Mouse (Mus musculus) heart, embryonic 11.5 days (tissue): ENCODE measurements at regions not wholly inside any gene's neighbourhood (a gene's known extent, or its start where the extent isn't known, plus 50 kb on each side); places are given as distances from the start of the nearest gene placed in this dataset.

Experiments
- ATAC-seq: fragments of 200-750 bp; cut with Nextera tagmentation; replicated peaks from 2 replicates; pipeline ENCODE4 v1.8.0; 2017; ENCODE audit warnings: moderate library complexity; ENCODE audit not compliant: insufficient number of reproducible peaks, low FRiP score, low TSS enrichment
- H3K27ac ChIP-seq: fragments of 300-500 bp; sonication (generic); 2 replicates; pipeline ENCODE4 v1.5.1; 2014; ENCODE audit warnings: mild to moderate bottlenecking, low read depth, low read length
- H3K27me3 ChIP-seq: fragments of 300-500 bp; sonication (generic); 2 replicates; pipeline ENCODE4 v1.6.1; 2014; ENCODE audit warnings: mild to moderate bottlenecking, low read length, mixed read lengths; ENCODE audit not compliant: control insufficient read depth, insufficient read depth
- H3K36me3 ChIP-seq: fragments of 300-500 bp; sonication (generic); 2 replicates; pipeline ENCODE4 v1.6.1; 2014; ENCODE audit warnings: mild to moderate bottlenecking, low read length, moderate library complexity, mixed read lengths; ENCODE audit not compliant: control insufficient read depth, insufficient read depth
- H3K4me1 ChIP-seq: fragments of 300-500 bp; sonication (generic); 2 replicates; pipeline ENCODE4 v1.6.1; 2014; ENCODE audit warnings: low read length; ENCODE audit not compliant: control insufficient read depth, insufficient read depth
- H3K4me2 ChIP-seq: fragments of 300-500 bp; sonication (generic); 2 replicates; pipeline ENCODE4 v1.6.1; 2014; ENCODE audit warnings: mild to moderate bottlenecking, moderate library complexity
- H3K4me3 ChIP-seq: fragments of 300-500 bp; sonication (generic); 2 replicates; pipeline ENCODE4 v1.5.1; 2014; ENCODE audit warnings: low read depth, low read length
- H3K9ac ChIP-seq: fragments of 300-500 bp; sonication (generic); 2 replicates; pipeline ENCODE4 v1.6.1; 2014; ENCODE audit warnings: mild to moderate bottlenecking, low read depth, low read length, moderate library complexity
- H3K9me3 ChIP-seq: fragments of 300-500 bp; sonication (generic); replicated peaks from 2 replicates; pipeline ENCODE4 v1.6.1; 2016; ENCODE audit warnings: low read length; ENCODE audit not compliant: control insufficient read depth
- WGBS: fragments of 180-500 bp; shearing (Covaris S2); extraction: QIAGEN DNeasy Blood & Tissue Kit; methylation state at CpG from one replicate; pipeline ENCODE4 v1.1.7; 2014; ENCODE audit not compliant: insufficient replicate concordance; 5-methylcytosine and 5-hydroxymethylcytosine counted together

- 73% methylated on average over 5 of the region's 5 CpGs for WGBS
- no peaks in the 10 kb centered on the region for H3K27me3 ChIP-seq
- H3K27ac ChIP-seq, result no peak overlapping the region
- no peak overlapping the region for H3K4me2 ChIP-seq
- H3K9ac ChIP-seq, result no peak overlapping the region
- H3K36me3 ChIP-seq, result no peaks in the 10 kb centered on the region
- H3K4me3 ChIP-seq, result no peak overlapping the region
- no peaks in the 10 kb centered on the region for H3K4me1 ChIP-seq
- no peak for ATAC-seq
- no peaks in the 10 kb centered on the region for H3K9me3 ChIP-seq
These were observed 896.6 kb upstream of the Lrrc6 start for GRCm38 (mm10) chr15:67397269-67397668.

GRCm38 (mm10) chr15:67395114-67395513, 894.4 kb upstream of the Lrrc6 start:
- Histone ChIP-seq H3K9me3 (no peaks in the 10 kb centered on the region), H3K9ac (no peak overlapping the region), H3K4me2 (no peak overlapping the region), H3K27me3 (no peaks in the 10 kb centered on the region), H3K27ac (no peak overlapping the region), H3K36me3 (no peaks in the 10 kb centered on the region), H3K4me1 (no peaks in the 10 kb centered on the region), H3K4me3 (no peak overlapping the region)
- no peak for ATAC-seq
- 80% methylated on average over 1 of the region's 1 CpGs for WGBS

GRCm38 (mm10) chr15:67391918-67392317, 891.2 kb upstream of the Lrrc6 start:
- no peak overlapping the region for H3K27ac ChIP-seq
- no peaks in the 10 kb centered on the region for H3K36me3 ChIP-seq
- 80% methylated on average over 5 of the region's 5 CpGs for WGBS
- no peak overlapping the region for H3K4me3 ChIP-seq
- no peaks in the 10 kb centered on the region for H3K4me1 ChIP-seq
- H3K9me3 ChIP-seq, result no peaks in the 10 kb centered on the region
- ATAC-seq, result no peak
- H3K9ac ChIP-seq, result no peak overlapping the region
- no peak overlapping the region for H3K4me2 ChIP-seq
- no peaks in the 10 kb centered on the region for H3K27me3 ChIP-seq

GRCm38 (mm10) chr15:67388514-67388913, 887.8 kb upstream of the Lrrc6 start:
- ATAC-seq, result no peak
- Histone ChIP-seq H3K36me3 (no peaks in the 10 kb centered on the region), H3K27ac (no peak overlapping the region), H3K27me3 (no peaks in the 10 kb centered on the region), H3K9me3 (no peaks in the 10 kb centered on the region), H3K4me3 (no peak overlapping the region), H3K4me2 (no peak overlapping the region), H3K9ac (no peak overlapping the region), H3K4me1 (no peaks in the 10 kb centered on the region)
- WGBS, result 69% methylated on average over 8 of the region's 8 CpGs

GRCm38 (mm10) chr15:67386896-67387295, 886.2 kb upstream of the Lrrc6 start:
- Histone ChIP-seq H3K36me3 (no peaks in the 10 kb centered on the region), H3K9me3 (no peaks in the 10 kb centered on the region), H3K27me3 (no peaks in the 10 kb centered on the region), H3K4me3 (no peak overlapping the region), H3K4me1 (no peaks in the 10 kb centered on the region), H3K27ac (no peak overlapping the region), H3K9ac (no peak overlapping the region), H3K4me2 (no peak overlapping the region)
- no peak for ATAC-seq

GRCm38 (mm10) chr15:67373599-67373998, 872.9 kb upstream of the Lrrc6 start:
- H3K4me1 ChIP-seq, result no peaks in the 10 kb centered on the region
- H3K27me3 ChIP-seq, result no peaks in the 10 kb centered on the region
- no peak overlapping the region for H3K4me3 ChIP-seq
- no peak overlapping the region for H3K9ac ChIP-seq
- no peak overlapping the region for H3K4me2 ChIP-seq
- no peaks in the 10 kb centered on the region for H3K9me3 ChIP-seq
- no peak for ATAC-seq
- WGBS, result 85% methylated on average over 4 of the region's 4 CpGs
- no peaks in the 10 kb centered on the region for H3K36me3 ChIP-seq
- no peak overlapping the region for H3K27ac ChIP-seq

- 70% methylated on average over 8 of the region's 8 CpGs for WGBS
- Histone ChIP-seq H3K4me2 (no peak overlapping the region), H3K9ac (no peak overlapping the region), H3K27ac (no peak overlapping the region), H3K27me3 (no peaks in the 10 kb centered on the region), H3K4me1 (no peaks in the 10 kb centered on the region), H3K9me3 (no peaks in the 10 kb centered on the region), H3K36me3 (no peaks in the 10 kb centered on the region), H3K4me3 (no peak overlapping the region)
- no peak for ATAC-seq
These were observed 872.3 kb upstream of the Lrrc6 start for GRCm38 (mm10) chr15:67373030-67373429.

- 68% methylated on average over 4 of the region's 4 CpGs for WGBS
- Histone ChIP-seq H3K4me3 (no peak overlapping the region), H3K9me3 (no peaks in the 10 kb centered on the region), H3K36me3 (no peaks in the 10 kb centered on the region), H3K27ac (no peak overlapping the region), H3K9ac (no peak overlapping the region), H3K4me1 (peaks cover 10% of the 10 kb centered on the region; the same call in 1 of the 2 replicates), H3K4me2 (no peak overlapping the region), H3K27me3 (no peaks in the 10 kb centered on the region)
- no peak for ATAC-seq
These were observed 863.5 kb upstream of the Lrrc6 start for GRCm38 (mm10) chr15:67364099-67364756.

GRCm38 (mm10) chr15:67361012-67361571, 860.4 kb upstream of the Lrrc6 start:
- peak; percentile 56; the same call in 1 of the 2 replicates for ATAC-seq
- Histone ChIP-seq H3K4me3 (no peak overlapping the region), H3K27me3 (no peaks in the 10 kb centered on the region), H3K9ac (no peak overlapping the region), H3K9me3 (no peaks in the 10 kb centered on the region), H3K4me1 (peaks cover 10% of the 10 kb centered on the region; the same call in 1 of the 2 replicates), H3K4me2 (no peak overlapping the region), H3K27ac (no peak overlapping the region), H3K36me3 (no peaks in the 10 kb centered on the region)
- 34% methylated on average over 1 of the region's 1 CpGs for WGBS
